Mouse (Mus musculus) layer of hippocampus, adult 18-20 months (tissue): ENCODE results near the gene Pou2f1. TPM values are rescaled to one million over a fixed set of nuclear protein-coding genes. Genes with fewer than 3 reads are reported as not detected.
A peak's percentile ranks its signal among the peaks of the same experiment; 100 is the strongest.

ENCODE experiments used
- DNase-seq, 2 experiments: peaks; one replicate each; pipeline ENCODE4 v3.0.0; 2022; ENCODE audit warnings: low spot score in 2 of 2
- total RNA-seq, 2 experiments: library from RNA; stranded (reverse); gene quantifications; 2 replicates each; pipeline ENCODE4 v1.2.3; 2021

The Pou2f1 gene
- total RNA-seq, 2 experiments from 2014 or later, result 14.6 to 18.0 TPM

DNA sequence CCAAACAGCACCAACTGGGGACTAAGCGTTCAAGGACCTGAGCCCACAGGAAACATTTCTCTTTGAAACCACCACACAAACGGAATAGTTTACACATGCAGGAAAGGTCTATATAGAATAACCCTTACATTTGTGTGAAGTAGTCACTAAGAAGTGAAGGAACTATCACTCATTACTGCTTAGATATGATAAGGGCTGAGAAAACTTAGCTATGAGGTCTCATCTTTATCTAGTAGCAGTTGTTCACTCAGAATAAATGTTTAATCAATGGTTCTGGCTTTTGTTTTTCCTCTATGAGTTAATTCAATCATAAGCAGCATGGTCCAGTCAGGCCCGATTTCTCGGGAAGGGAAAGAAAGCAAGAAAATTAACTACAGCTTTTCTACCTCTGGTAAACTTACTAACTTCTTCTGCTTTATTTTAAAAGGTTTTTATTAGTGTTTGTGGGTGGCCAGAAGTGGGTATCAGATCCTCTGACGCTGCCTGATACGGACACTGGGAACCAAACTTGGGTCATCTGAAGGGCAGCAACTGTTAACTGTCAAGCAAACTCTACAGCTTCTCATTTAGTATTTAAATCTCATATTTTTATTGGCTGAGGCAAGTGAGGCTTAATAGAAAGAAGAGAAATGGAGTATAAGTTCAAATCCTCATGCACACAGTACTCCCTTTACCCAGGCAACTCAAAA lies 40.7 kb downstream of the Pou2f1 start:
- no peak for DNase-seq

DNA sequence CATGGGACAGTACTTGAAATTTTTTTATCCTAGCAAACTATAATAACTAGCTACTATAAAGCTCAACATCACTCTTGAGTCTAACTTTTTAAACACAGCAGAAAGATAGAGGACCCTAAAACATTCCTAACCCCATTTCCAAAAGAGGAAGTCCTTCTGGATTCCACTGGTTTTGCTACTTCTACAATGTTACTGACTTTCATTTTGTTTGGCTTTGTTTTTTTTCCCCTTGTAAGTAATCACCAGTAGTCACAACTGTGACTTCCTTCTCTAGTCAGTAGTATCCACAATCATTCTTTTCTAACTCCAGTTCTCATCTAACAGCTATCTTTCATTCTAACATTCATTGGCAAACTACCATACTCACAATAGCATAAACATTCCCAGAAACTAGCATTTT lies 44.3 kb downstream of the Pou2f1 start:
- no peak for DNase-seq

DNA sequence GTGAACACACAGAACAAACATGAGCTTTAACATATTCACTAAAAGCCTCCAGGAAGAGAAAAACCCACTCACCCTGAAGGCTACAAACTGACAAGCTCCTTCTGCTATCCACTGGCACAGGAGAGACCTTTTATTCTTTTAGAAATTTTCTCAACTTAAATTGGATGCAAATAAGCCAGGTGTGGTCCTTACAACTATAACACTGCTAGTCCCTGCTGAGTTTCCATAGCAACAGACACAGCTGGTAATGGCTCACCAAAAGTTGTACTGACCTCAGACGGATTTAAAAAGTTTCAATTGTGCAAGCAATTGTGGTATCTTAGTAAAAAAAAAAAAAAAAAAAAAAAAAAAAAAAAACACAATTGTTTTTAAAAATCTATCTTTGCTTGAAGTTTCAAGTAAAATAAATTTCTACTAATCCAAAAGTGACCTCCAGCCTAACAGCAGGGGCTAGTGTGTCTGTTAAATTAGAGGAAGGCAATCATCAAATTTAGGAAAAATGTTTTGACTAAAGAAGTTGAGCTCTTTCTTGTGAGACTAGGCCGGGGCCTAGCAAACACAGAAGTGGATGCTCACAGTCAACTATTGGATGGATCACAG lies 54.2 kb downstream of the Pou2f1 start:
- no peak for DNase-seq

DNA sequence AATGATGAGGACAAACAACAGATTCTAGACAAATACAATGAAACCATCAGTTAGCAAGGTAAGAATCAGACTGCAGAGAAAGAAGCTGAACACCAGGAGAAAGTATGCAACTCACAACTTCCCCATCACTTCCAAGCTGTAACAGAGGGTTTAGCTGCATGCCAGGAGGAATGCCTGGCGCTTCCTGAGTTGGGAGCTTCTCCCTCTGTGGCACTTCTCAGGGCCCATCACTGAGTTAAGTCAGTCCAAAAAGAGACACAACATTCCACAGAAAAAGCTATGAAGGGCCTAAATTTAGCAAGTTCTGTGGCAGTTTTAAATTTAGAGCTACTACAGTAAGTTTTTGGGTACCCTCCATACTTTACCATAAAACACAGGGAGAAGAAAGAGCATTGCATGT lies 59.2 kb downstream of the Pou2f1 start:
- no peak for DNase-seq

DNA sequence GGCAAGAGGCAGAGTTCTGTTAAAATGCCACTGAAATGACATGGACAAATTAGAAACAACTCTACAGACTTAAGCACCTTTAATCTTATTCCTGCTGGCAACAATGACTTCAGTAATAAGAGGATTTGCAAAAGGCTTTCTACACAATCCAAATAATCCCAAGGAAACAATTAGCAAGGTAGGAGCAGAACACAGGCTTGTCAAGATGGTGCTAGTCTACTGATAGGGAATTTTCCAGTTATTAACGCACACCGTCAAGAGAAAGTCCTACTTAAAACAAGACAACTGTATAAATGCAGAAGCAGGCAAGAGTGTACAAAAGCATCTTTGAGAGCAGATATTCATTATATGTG lies 67.0 kb downstream of the Pou2f1 start:
- DNase-seq, result no peak

DNA sequence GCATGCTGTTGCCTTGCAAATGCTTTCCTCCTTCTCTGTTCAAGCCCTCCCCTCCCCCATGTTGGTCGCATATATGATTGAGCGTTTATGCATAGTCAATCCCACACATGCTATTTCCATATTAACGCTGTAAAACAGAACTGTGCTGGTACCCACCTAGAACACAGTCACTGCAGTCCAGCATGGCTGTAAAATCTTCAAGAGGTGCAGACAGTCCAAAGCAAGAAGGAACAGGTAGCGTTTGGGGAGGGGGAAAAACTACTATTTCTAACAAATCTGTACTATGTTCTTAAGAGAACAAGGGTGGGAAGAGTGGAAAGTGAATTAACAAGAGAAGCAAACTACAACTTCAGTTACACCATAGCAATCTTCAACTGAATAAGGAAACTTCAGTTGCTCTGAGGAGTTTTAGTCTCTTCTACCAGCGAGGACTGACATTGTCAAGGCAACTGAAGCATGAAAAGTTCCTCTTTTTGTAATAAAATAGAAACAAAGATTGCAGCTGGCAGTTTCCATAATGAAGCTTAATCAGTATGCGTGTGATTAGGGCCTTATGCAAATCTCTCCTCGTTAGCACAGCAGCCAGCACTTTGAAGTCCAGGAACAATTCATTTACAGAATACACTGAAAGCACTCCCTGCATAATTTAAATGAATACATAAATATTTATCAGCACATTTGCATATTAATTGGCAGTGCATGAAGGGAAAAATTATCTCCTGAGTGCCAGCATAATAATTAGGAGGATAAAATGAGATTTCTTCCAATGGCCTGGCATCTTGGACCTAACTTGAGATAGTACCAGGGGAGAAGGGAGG lies 67.6 kb downstream of the Pou2f1 start:
- DNase-seq, result peak; percentile 36 to 70

DNA sequence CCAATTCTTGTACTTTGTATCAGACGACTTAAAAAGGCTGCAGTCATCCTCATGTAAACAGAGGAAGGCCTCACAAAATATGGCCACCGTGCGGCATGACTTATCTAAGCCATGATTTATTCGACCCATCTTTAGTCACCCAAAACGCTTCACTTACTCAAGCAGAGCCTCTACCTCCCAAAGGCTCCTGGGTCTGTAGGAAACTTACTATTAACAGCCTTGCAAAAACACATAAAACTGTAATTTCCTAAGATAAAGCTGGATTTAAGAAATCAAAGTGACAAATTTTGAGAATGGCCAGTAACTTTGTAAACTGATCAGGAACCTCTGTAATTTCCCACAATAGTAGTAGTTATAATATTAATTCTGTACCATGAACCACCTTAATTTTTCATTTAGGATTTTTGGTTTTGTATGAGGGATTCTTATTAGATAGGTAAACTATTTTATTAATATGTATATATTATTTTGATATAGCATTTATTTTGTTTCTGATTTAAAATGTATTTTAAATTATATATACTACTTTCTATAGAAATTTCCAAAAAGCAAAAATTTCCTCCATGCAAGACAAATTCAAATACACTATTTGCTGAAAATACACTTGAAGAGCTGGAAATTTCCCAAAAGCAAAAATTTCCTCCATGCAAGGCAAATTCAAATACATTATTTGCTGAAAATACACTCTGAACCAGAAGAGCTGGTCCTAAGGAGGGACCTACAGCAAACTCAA lies 68.4 kb downstream of the Pou2f1 start:
- no peak for DNase-seq

DNA sequence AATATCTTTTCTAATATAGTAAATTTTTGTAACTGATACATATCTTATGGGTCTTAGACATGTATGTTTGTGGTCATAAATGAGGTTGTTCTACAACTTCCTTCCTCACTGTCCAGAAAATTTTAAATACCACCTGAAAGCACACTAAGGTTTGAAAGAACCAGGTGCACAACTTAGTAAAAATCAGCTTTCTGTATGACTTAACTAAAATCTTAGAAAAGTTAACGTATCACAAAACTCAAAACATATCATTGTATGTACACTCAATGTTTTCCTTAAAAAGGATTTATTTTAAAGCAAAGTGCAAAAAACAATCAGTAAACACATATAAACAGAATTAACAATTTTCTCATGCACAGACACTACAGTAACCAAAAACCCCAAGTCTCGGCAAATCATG lies 69.6 kb downstream of the Pou2f1 start:
- no peak for DNase-seq

DNA sequence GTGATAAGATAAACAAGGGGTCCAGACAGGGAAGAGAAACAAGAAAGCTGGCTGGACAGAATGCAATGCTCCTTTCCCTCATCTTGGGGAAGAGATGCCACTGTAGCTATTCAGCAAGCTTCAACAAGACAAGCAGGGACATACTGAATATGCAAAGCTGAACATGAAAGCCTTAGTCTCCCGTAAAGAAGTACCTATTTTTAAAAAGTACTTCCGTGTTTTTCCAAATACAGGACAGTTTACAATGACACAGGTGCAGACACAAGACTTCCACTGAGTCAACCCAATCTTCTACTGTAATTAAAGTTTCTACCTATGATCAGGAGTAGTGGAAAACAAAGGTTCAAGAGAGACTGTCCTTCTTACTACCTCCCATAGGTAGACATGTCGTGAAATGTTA lies 72.0 kb downstream of the Pou2f1 start:
- no peak for DNase-seq

DNA sequence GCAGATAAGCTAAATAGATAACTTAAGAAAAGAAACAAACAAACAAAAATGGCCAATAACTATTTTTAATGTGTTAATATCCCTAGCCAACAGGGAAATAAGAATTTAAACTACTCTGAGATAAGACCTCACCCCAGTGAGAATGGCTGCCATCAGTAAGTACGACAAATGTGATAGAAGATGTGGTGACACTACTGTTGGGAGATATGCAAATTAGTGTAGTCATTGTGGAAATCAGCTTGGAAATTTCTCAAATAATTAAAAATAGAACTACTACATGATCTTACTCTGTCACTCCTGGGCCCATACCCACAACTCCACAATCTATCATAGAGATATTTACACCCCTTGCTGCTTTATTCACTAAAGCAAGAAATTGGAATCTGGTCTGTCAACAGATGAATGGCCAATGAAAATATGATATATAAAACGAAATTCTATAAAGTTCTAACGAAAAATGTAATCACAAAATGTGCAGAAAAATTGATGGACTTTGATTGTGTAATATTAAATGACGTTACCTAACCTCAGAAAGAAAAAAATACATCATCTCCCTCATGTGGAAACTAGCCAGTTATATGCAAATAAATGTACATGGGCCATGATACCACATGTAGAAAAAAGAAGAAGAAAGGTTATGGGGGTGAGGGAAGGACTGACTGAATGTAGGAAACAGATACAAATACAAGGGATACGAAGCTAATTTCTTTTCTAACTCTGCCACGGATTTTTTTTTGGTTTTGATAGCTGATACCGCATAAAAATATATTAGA lies 74.8 kb downstream of the Pou2f1 start:
- no peak for DNase-seq

DNA sequence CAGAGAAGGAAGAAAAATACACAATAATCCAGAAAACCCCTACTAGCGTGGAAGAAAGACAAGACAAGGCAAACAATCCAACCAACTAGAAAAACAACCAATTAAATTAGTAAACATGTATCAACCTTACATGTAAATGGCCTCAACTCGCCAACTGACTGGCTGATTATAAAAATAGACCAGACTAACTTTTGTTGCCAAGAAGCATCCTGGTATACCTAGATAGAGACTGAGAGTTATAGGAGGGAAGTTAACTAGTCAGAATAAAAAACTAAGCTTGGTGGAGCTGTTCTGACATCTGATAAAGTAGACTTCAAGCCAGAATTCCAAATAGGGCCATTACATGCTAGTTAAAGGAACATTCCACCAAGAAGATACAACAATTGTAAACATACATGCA lies 77.3 kb downstream of the Pou2f1 start:
- no peak for DNase-seq

DNA sequence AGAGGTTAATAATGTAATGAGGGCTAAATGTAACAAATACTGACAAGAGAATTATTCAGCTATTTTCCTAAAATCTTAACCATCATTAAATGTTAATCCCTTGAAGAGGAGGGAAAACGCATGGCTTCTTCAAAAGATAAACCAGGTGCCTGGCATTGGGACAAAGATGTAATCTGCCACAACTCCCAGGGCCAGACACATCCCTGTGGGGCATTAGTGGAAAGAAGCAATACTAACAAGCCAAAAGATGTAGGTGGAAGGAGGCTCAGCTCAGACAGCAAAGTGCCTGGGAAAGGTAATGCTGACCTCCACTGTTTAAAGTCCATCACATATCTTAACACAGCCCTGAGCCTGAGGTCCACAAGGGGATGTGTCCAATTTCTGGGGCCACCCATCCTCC lies 80.0 kb downstream of the Pou2f1 start:
- no peak for DNase-seq

DNA sequence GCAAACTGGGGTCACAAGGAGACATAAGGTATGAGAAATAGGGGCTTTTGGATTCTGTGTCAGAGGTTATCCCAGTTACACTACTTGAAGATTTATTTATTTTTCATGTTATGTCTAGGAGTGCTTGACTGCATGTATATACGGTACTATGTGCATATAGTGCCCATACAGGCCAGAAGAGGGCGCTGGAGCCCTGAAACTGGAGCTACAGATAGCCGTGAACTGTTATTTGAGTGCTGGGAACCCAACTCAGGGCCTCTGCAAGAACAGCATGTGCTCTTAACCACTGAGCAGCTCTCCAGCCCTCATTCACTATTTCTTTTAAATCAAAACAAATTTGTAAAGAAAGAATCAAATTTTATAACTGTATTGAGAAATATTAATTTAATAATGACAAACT lies 81.5 kb downstream of the Pou2f1 start:
- DNase-seq, result no peak

DNA sequence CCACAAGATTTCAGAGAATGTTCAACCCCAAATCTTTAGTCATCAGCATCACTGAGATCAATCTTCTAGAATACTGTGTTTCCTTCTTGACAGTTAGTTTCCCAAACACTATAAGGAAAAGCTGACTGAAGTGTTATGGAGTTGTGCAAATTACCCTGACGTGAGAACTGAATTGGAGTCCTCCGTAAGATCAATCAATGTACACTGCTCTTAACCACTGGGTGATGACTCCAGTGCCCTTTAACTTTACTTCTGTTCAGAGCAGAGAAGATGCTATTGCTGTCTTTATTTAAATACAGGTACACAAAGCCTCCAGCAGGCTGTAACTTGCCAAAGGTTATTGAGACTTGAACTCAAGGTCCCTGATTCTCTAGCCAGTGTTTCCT lies 88.1 kb downstream of the Pou2f1 start:
- DNase-seq, result no peak

DNA sequence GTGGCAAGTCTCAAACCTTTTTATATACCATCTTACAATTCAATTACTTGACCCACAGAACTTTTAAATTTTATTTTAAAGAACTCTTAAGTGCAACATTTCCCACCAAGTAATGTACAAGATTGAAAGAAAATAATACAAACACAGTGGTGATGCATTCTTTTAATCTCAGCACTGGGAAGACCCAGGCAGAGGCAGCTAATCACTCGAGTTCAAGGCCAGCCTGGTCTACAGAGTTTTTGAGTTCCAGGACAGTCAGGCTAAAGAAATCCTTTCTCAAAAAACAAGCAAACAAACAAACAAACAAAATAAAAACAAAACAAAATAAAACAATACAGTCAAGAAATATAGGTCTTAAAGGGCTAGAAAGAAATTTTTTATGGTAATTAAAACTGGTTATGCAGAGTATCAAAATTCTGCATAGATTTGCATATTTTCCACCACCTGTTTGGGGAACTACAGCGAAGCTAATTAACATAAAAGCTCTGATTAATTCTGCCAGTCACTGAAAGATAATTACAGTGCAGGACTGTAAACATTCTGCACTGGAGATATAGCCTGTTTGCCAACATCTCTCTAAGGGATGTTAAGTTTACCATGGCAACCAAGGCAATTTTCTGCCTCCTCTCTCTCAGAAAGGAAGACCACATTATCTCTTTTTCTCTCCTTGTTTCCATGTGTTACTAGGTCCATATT lies 88.6 kb downstream of the Pou2f1 start:
- peak in 1 of 2 experiments; percentile 18 for DNase-seq

DNA sequence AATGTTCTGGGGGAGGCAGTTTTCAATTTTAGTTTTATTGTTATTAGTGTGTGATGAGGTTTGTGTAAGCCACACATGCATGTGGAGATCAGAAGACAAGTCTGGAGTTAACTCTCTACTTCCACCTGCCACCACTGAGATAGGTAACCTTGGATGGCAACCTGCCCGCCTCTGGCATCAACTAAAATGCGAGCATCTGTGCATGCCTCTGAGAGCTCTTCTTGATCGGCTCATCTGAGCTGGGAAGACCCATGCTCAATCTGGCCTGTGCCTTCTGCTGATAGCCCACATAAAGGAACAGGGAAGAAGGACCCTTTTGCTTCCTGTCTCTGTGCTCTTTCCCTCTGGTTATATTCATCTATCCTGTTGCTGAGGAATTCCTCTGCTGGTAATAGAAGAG lies 93.0 kb downstream of the Pou2f1 start:
- no peak for DNase-seq

DNA sequence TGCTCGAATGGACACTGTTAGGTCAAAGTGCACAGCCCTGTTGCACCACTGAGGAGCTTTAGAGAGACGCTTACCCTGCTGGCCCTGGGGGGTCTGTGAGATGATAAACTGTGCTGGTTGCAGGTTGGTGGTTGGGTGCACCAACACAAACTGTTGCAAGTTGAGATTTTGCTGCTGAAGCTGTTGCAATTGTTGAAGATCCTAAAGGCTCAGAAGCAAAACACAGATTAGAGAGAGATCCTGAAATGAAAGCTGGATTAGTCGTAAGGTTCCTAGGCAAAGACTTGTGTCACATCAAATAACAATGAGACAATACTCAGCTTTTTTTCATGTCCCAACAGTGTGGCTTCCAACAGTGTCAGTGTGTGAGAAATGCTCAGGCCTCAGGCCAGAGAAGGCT lies 93.7 kb downstream of the Pou2f1 start:
- no peak for DNase-seq

DNA sequence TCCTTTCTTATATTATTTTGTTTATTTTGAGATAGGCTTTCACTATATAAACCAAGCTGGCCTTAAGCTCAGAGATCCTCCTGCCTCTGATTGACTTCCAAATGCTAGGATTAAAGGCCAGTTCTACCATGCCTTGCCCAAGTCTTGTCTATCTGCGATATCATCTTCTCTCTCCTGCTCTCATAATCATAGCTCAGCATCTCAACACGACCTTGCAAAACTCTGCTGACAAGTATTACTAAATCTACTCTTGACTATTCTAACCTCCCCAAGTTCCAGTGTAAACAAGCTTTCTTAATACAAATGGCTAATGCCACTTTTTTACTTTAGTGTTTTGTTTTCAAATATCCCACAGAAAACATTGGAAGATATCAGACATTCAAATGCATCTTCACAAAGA lies 94.3 kb downstream of the Pou2f1 start:
- no peak for DNase-seq

DNA sequence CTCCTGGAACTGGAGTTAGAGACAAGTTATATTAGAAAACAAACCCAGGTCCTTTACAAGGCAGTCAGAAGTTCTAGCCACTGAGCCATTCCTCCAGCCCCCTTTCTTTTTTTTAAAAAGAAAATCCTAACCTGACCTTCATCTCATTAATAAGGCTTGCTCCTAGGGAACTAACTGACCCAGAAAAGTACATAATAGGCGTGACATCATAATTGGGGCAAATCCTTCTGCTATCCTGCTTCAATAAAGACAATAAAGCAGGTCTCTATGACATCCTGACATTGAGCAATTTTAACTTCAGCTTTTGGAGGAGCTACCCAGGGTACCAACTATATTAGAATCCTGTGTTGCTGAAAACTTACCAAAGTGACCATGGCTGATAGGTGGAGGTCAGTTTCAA lies 98.9 kb downstream of the Pou2f1 start:
- DNase-seq, result no peak

DNA sequence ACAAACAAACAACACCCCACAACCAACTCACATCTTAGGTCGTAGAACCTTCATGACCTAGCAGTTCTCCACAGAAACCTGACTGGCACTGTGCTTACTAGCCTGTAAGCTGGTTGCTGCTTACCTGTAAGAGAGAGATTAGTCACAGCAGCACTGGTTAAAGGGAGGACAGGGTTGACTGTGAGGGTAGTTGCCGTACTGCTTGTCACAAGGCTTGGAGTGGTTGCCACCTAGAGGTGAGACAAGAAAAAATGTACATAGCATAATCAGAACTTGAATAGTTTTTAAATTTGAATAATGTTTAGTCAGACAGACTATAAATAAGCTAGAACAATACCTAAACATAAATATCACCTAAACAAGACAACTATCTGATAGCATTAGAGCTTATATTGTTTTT lies 110.8 kb downstream of the Pou2f1 start:
- DNase-seq, result no peak
